Mouse (Mus musculus) MEL (cell line): ENCODE data around the gene Dock10. TPM values are rescaled to one million over a fixed set of nuclear protein-coding genes. Genes with fewer than 3 reads are reported as not detected.

Source experiments
- DNase-seq: peaks from one replicate; pipeline ENCODE4 v3.0.0; 2011; ENCODE audit warnings: low read depth, low spot score
- H3K27ac ChIP-seq: 2 replicates; pipeline ENCODE4 v1.5.1; 2012; ENCODE audit warnings: low read depth, mild to moderate bottlenecking, control low read depth, low read length, moderate library complexity; ENCODE audit not compliant: control insufficient read depth
- H3K27me3 ChIP-seq, 2 experiments: fragments of 150-350 bp in 1 of 2; sonication (generic) in 1 of 2; 2 replicates each; pipeline ENCODE4 v1.6.1; 2012; ENCODE audit warnings: low read length in 2 of 2, mild to moderate bottlenecking in 2 of 2, improper control_type of control experiment in 1 of 2, moderate library complexity in 1 of 2; ENCODE audit not compliant: insufficient read depth in 2 of 2, control insufficient read depth in 1 of 2
- H3K36me3 ChIP-seq, 2 experiments: 2 replicates each; pipeline ENCODE4 v1.6.1; 2012 to 2014; ENCODE audit warnings: low read length in 2 of 2, improper control_type of control experiment in 1 of 2, inconsistent platforms in 1 of 2, mild to moderate bottlenecking in 1 of 2; ENCODE audit not compliant: insufficient read depth in 2 of 2, control insufficient read depth in 1 of 2
- H3K4me1 ChIP-seq, 2 experiments: fragments of 150-350 bp in 1 of 2; sonication (generic) in 1 of 2; 2 replicates each; pipeline ENCODE4 v1.6.1; 2012; ENCODE audit warnings: low read length in 2 of 2, improper control_type of control experiment in 1 of 2, mild to moderate bottlenecking in 1 of 2; ENCODE audit not compliant: insufficient read depth in 2 of 2, control insufficient read depth in 1 of 2
- H3K4me3 ChIP-seq, 2 experiments: fragments of 150-350 bp in 1 of 2; sonication (generic) in 1 of 2; 2 replicates each; pipeline ENCODE4 v1.5.1; 2012; ENCODE audit warnings: low read depth in 2 of 2, low read length in 2 of 2, mild to moderate bottlenecking in 2 of 2, moderate library complexity in 2 of 2, control low read depth in 1 of 2, improper control_type of control experiment in 1 of 2; ENCODE audit not compliant: control insufficient read depth in 1 of 2, insufficient read depth in 1 of 2
- H3K79me2 ChIP-seq: 2 replicates; pipeline ENCODE4 v1.6.1; 2012; ENCODE audit warnings: mild to moderate bottlenecking, low read length, moderate library complexity; ENCODE audit not compliant: control insufficient read depth, poor library complexity, insufficient read depth
- H3K9ac ChIP-seq: 2 replicates; pipeline ENCODE4 v1.6.1; 2012; ENCODE audit warnings: low read depth, mild to moderate bottlenecking, control low read depth, low read length, moderate library complexity; ENCODE audit not compliant: control insufficient read depth, poor library complexity, severe bottlenecking
- H3K9me3 ChIP-seq: fragments of 150-350 bp; sonication (generic); replicated peaks from 2 replicates; pipeline ENCODE4 v1.6.1; 2012; ENCODE audit warnings: mild to moderate bottlenecking, low read length, improper control_type of control experiment, moderate library complexity; ENCODE audit not compliant: insufficient read depth
- CHD2 ChIP-seq: IDR thresholded peaks from 2 replicates; pipeline ENCODE4 v1.6.1; 2011; ENCODE audit warnings: low read length, improper control_type of control experiment
- CTCF ChIP-seq, 3 experiments: IDR thresholded peaks in 2 of 3; conservative IDR thresholded peaks in 1 of 3; 2 replicates each; pipeline ENCODE4 v1.5.1; 2011 to 2012; ENCODE audit warnings: low read length in 3 of 3, low read depth in 2 of 3, mild to moderate bottlenecking in 2 of 3, improper control_type of control experiment in 1 of 3, inconsistent platforms in 1 of 3, mixed read lengths in 1 of 3, moderate library complexity in 1 of 3; ENCODE audit not compliant: control insufficient read depth in 1 of 3, insufficient read depth in 1 of 3, poor library complexity in 1 of 3, severe bottlenecking in 1 of 3
- GABPA ChIP-seq: IDR thresholded peaks from 2 replicates; pipeline ENCODE4 v1.6.1; 2012; ENCODE audit warnings: low read depth, mild to moderate bottlenecking, inconsistent platforms, low read length, improper control_type of control experiment, moderate library complexity
- JUND ChIP-seq: IDR thresholded peaks from 2 replicates; pipeline ENCODE4 v1.6.1; 2011; ENCODE audit warnings: low read depth, mild to moderate bottlenecking, improper control_type of control experiment, low read length
- MAFK ChIP-seq: IDR thresholded peaks from 2 replicates; pipeline ENCODE4 v1.6.1; 2011; ENCODE audit warnings: low read depth, mild to moderate bottlenecking, low read length, improper control_type of control experiment, borderline replicate concordance
- MAX ChIP-seq: IDR thresholded peaks from 2 replicates; pipeline ENCODE4 v1.6.1; 2011; ENCODE audit warnings: low read length, improper control_type of control experiment
- MAZ ChIP-seq: IDR thresholded peaks from 2 replicates; pipeline ENCODE4 v1.6.1; 2012; ENCODE audit warnings: low read depth, mild to moderate bottlenecking, inconsistent platforms, low read length, improper control_type of control experiment
- MEF2A ChIP-seq: IDR thresholded peaks from 2 replicates; pipeline ENCODE4 v1.6.1; 2014; ENCODE audit warnings: low read depth, mild to moderate bottlenecking, inconsistent platforms, low read length, improper control_type of control experiment; ENCODE audit not compliant: poor library complexity, insufficient replicate concordance, severe bottlenecking; ENCODE audit errors: extremely low read depth
- NELFE ChIP-seq: IDR thresholded peaks from 2 replicates; pipeline ENCODE4 v1.6.1; 2011; ENCODE audit warnings: low read depth, low read length, improper control_type of control experiment
- POLR2A ChIP-seq, 2 experiments: IDR thresholded peaks; 2 replicates each; pipeline ENCODE4 v1.6.1; 2011 to 2012; ENCODE audit warnings: low read length in 2 of 2, mild to moderate bottlenecking in 2 of 2, control low read depth in 1 of 2, improper control_type of control experiment in 1 of 2, low read depth in 1 of 2, moderate library complexity in 1 of 2; ENCODE audit not compliant: control insufficient read depth in 1 of 2, insufficient read depth in 1 of 2, poor library complexity in 1 of 2
- RAD21 ChIP-seq: IDR thresholded peaks from 2 replicates; pipeline ENCODE4 v1.6.1; 2011; ENCODE audit warnings: mild to moderate bottlenecking, low read depth, low read length, improper control_type of control experiment
- SMC3 ChIP-seq: IDR thresholded peaks from 2 replicates; pipeline ENCODE4 v1.6.1; 2011; ENCODE audit warnings: low read depth, low read length, improper control_type of control experiment
- USF2 ChIP-seq, 2 experiments: IDR thresholded peaks; 2 replicates each; pipeline ENCODE4 v1.6.1; 2011 to 2012; ENCODE audit warnings: improper control_type of control experiment in 2 of 2, low read length in 2 of 2, borderline replicate concordance in 1 of 2, inconsistent platforms in 1 of 2, low read depth in 1 of 2, mild to moderate bottlenecking in 1 of 2; ENCODE audit not compliant: insufficient read depth in 1 of 2
- ZC3H11A ChIP-seq: IDR thresholded peaks from 2 replicates; pipeline ENCODE4 v1.6.1; 2012; ENCODE audit warnings: low read depth, mild to moderate bottlenecking, inconsistent platforms, low read length, improper control_type of control experiment
- ZKSCAN1 ChIP-seq: IDR thresholded peaks from 2 replicates; pipeline ENCODE4 v1.6.1; 2012; ENCODE audit warnings: low read depth, mild to moderate bottlenecking, inconsistent platforms, low read length, improper control_type of control experiment, moderate library complexity
- ZMIZ1 ChIP-seq: IDR thresholded peaks from 2 replicates; pipeline ENCODE4 v1.6.1; 2012; ENCODE audit warnings: low read depth, mild to moderate bottlenecking, inconsistent platforms, low read length, improper control_type of control experiment, moderate library complexity
- ZNF384 ChIP-seq: IDR thresholded peaks from 2 replicates; pipeline ENCODE4 v1.6.1; 2012; ENCODE audit warnings: low read depth, mild to moderate bottlenecking, inconsistent platforms, low read length, improper control_type of control experiment
- polyA plus RNA-seq, 2 experiments: library from polyadenylated mRNA; stranded (reverse) in 1 of 2; unstranded in 1 of 2; fragments of >175 nt in 1 of 2; fragments of >200 nt in 1 of 2; gene quantifications; 2 replicates each; pipeline versions ENCODE4 v1.2.1 to v1.2.4; 2012; ENCODE audit warnings: low replicate concordance in 2 of 2, low read depth in 1 of 2; ENCODE audit not compliant: insufficient read length in 2 of 2, insufficient read depth in 1 of 2, missing spikeins in 1 of 2
- total RNA-seq: library from RNA; depleted of rRNA; stranded (reverse); fragments of 300-350 nt; gene quantifications from 2 replicates; pipeline ENCODE4 v1.2.3, GENCODE M21; 2012

Dock10 gene
- total and polyA plus RNA-seq, 3 experiments, result 11.5 to 74.0 (median 14.3) TPM

GRCm38 (mm10) chr1:80556446-80556845 is 201.9 kb downstream of the Dock10 start:
- Histone ChIP-seq H3K36me3 (peaks cover 0 to 2% of the 10 kb centered on the region in 2 experiments; a peak in 1 of 4 replicates), H3K27me3 (no peaks in the 10 kb centered on the region)
- TF ChIP-seq ZC3H11A (no peak), SMC3 (no peak), ZNF384 (no peak), MAZ (no peak)
- TF ChIP-seq, all 39 proteins: peak for 0
- Histone ChIP-seq H3K4me1 (no peaks in the 10 kb centered on the region), H3K79me2 (no peaks in the 10 kb centered on the region), H3K9ac (no peak overlapping the region), H3K4me3 (no peak overlapping the region), H3K27ac (no peak overlapping the region), H3K9me3 (no peaks in the 10 kb centered on the region)
- DNase-seq, result no peak

- no peaks in the 10 kb centered on the region for H3K27me3 ChIP-seq
- H3K9me3 ChIP-seq, result no peaks in the 10 kb centered on the region
- no peak overlapping the region for H3K27ac ChIP-seq
- no peaks in the 10 kb centered on the region; a peak in 2 of 4 replicates for H3K36me3 ChIP-seq
- TF ChIP-seq ZC3H11A (no peak), CHD2 (no peak), CTCF (IDR thresholded peaks at IDR 0.05 in 2 of 3, conservative IDR thresholded peaks at IDR 0.05 in 1 of 3; ENCODE audit: control insufficient read depth in 1 of 3, insufficient read depth in 1 of 3, low read depth in 2 of 3, low read length in 3 of 3, poor library complexity in 1 of 3, severe bottlenecking in 1 of 3) (no peak), MAX (no peak), ZKSCAN1 (no peak), USF2 (IDR thresholded peaks at IDR 0.05; ENCODE audit: borderline replicate concordance in 1 of 2, insufficient read depth in 1 of 2, low read depth in 1 of 2, low read length in 2 of 2) (no peak), NELFE (no peak), POLR2A (IDR thresholded peaks at IDR 0.05; ENCODE audit: control insufficient read depth in 1 of 2, insufficient read depth in 1 of 2, low read depth in 1 of 2, low read length in 2 of 2, poor library complexity in 1 of 2) (no peak), ZNF384 (no peak), RAD21 (no peak), JUND (no peak), MAFK (no peak), MEF2A (no peak)
- H3K79me2 ChIP-seq, result no peaks in the 10 kb centered on the region
- DNase-seq, result no peak
- H3K4me3 ChIP-seq, result no peak overlapping the region
- no peaks in the 10 kb centered on the region for H3K4me1 ChIP-seq
- no peak overlapping the region for H3K9ac ChIP-seq
These were observed 216.8 kb downstream of the Dock10 start for GRCm38 (mm10) chr1:80541522-80541921.

- no peak overlapping the region for H3K9ac ChIP-seq
- no peaks in the 10 kb centered on the region for H3K79me2 ChIP-seq
- no peaks in the 10 kb centered on the region for H3K9me3 ChIP-seq
- peak in 2 of 3 experiments; percentile 21 to 23; a peak in 2 of 6 replicates for TF ChIP-seq CTCF (IDR thresholded peaks at IDR 0.05 in 2 of 3, conservative IDR thresholded peaks at IDR 0.05 in 1 of 3; ENCODE audit: control insufficient read depth in 1 of 3, insufficient read depth in 1 of 3, low read depth in 2 of 3, low read length in 3 of 3, poor library complexity in 1 of 3, severe bottlenecking in 1 of 3)
- TF ChIP-seq GABPA, result no peak
- TF ChIP-seq ZMIZ1, result no peak
- no peaks in the 10 kb centered on the region for H3K4me1 ChIP-seq
- DNase-seq, result no peak
- H3K36me3 ChIP-seq, result no peaks in the 10 kb centered on the region; a peak in 1 of 4 replicates
- H3K27ac ChIP-seq, result no peak overlapping the region
- H3K27me3 ChIP-seq, result no peaks in the 10 kb centered on the region
- H3K4me3 ChIP-seq, result no peak overlapping the region
These were observed 236.1 kb downstream of the Dock10 start for GRCm38 (mm10) chr1:80522197-80522596.
